Mouse (Mus musculus) megakaryocyte, embryonic 14.5 days (primary cell): ENCODE data around the gene Tprg.

Experiments
- FLI1 ChIP-seq: IDR thresholded peaks from 2 replicates; pipeline ENCODE4 v1.6.1; 2012; ENCODE audit warnings: low read length, inconsistent platforms, mixed read lengths
- GATA1 ChIP-seq: IDR thresholded peaks from 3 replicates; pipeline ENCODE4 v1.6.1; 2012; ENCODE audit warnings: mixed read lengths, low read length, inconsistent platforms, borderline replicate concordance

DNA sequence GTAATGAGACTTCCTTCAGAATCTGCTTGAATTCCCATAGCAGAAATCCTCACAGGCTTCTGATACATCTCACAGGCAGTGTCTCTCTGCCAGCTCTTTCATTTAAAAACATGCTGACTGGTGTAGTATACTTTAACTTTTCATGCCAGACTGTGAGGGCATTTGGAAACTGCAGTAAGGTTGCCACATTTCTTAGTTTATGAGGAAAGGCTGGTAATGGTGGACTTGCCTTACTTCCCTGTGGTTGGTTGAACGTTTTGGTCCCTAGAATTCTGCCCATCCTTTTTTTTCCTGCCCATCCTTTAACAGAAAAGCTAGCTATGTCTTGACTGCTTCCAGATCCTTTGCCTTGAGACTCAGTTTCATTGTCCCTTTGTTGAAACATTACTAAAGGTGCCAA is 138.8 kb downstream of the Tprg start:
- TF ChIP-seq GATA1 (no peak), FLI1 (no peak)
